Mouse (Mus musculus): ENCODE results near the gene Simc1.

- TF ChIP-seq MAFK (IDR thresholded peaks at IDR 0.05; ENCODE audit: borderline replicate concordance, low read depth, low read length) (no peak), RCOR1 (IDR thresholded peaks at IDR 0.05; ENCODE audit: low read depth, low read length) (no peak), MAX (IDR thresholded peaks at IDR 0.05; ENCODE audit: low read length) (peak; percentile 56), GATA1 (IDR thresholded peaks at IDR 0.05; ENCODE audit: low read depth, low read length) (no peak), HCFC1 (IDR thresholded peaks at IDR 0.05; ENCODE audit: low read depth, low read length) (peak; percentile 13; the same call in 1 of the 2 replicates), POLR2A (IDR thresholded peaks at IDR 0.05; ENCODE audit: control insufficient read depth in 1 of 2, insufficient read depth in 1 of 2, low read depth in 1 of 2, low read length in 2 of 2, poor library complexity in 1 of 2) (peak; percentile 69 to 86; a peak in 3 of 4 replicates), CHD1 (IDR thresholded peaks at IDR 0.05; ENCODE audit: low read depth, low read length) (0 out of 2 replicates have a peak, but pooled peaks have one; percentile 81), CTCF (IDR thresholded peaks at IDR 0.05 in 2 of 3, conservative IDR thresholded peaks at IDR 0.05 in 1 of 3; ENCODE audit: control insufficient read depth in 1 of 3, insufficient read depth in 1 of 3, low read depth in 2 of 3, low read length in 3 of 3, poor library complexity in 1 of 3, severe bottlenecking in 1 of 3) (no peak), ELF1 (IDR thresholded peaks at IDR 0.05; ENCODE audit: low read depth, low read length) (no peak)
Measured at GRCm38 (mm10) chr13:54503604-54504521, at the start of gene Simc1.

Data from MEL (cell line).